In genomic region chr2:167120186-167120830, GRCm38 (mm10) we compare ENCODE assay signal across 19 mouse cellular contexts. TPM values are rescaled to one million over a fixed set of nuclear protein-coding genes. Genes with fewer than 3 reads are reported as not detected.
A peak's percentile ranks its signal among the peaks of the same experiment; 100 is the strongest.
DNase-seq lines count a peak whose midpoint lies in the region; ATAC-seq and TF ChIP-seq lines count a peak whose summit lies in the region.
"Had no signal": no experiment of that assay in that cellular context is flagged by ENCODE, and none has a peak within 500 bp of the region (broad histone marks: within the 10 kb centered on the region; RNA-seq: fewer than 3 reads in every experiment).

No protein-coding gene starts in this region.

- ATAC-seq in hindbrain, embryonic 14.5 days (ENCODE audit: low FRiP score) = no peak
- ATAC-seq in midbrain, postnatal 0 days (ENCODE audit: low FRiP score) = no peak
- no peak for ATAC-seq in midbrain, embryonic 16.5 days
- ATAC-seq: forebrain, embryonic 13.5 days; hindbrain, embryonic 16.5 days; intestine, embryonic 16.5 days had no signal

- H3K27ac ChIP-seq in hindbrain, embryonic 10.5 days = peak overlapping the region; percentile 68; the same call in 1 of the 2 replicates
- H3K27ac ChIP-seq in hindbrain, embryonic 14.5 days = no peak overlapping the region
- no peak overlapping the region for H3K27ac ChIP-seq in midbrain, postnatal 0 days (ENCODE audit: low read depth, low read length)
- H3K27ac ChIP-seq in midbrain, embryonic 16.5 days (ENCODE audit: low read length) = no peak overlapping the region
- H3K27ac ChIP-seq: forebrain, embryonic 13.5 days; macrophage; neural tube, embryonic 12.5 days had no signal

- no peak for DNase-seq in hindbrain, embryonic 10.5 days (ENCODE audit: low spot score)
- no peak for DNase-seq in hindbrain, embryonic 14.5 days (ENCODE audit: low spot score)
- DNase-seq in midbrain, postnatal 0 days (ENCODE audit: low spot score) = no peak
- no peak for DNase-seq in cerebellum, adult 9-11 months
- no peak for DNase-seq in yolk sac, embryonic 10.5 days (ENCODE audit: low spot score)
- DNase-seq: adrenal gland, adult 2 months; cerebellum, adult 11 months; cerebellum, postnatal 14 days; liver; right cerebral cortex, adult 18-20 months; thymus, adult 2 months had no signal

- no peak overlapping the region for H3K4me3 ChIP-seq in hindbrain, embryonic 10.5 days
- no peak overlapping the region for H3K4me3 ChIP-seq in hindbrain, embryonic 14.5 days (replicated peaks; ENCODE audit: low read length)
- H3K4me3 ChIP-seq in midbrain, postnatal 0 days (ENCODE audit: low read depth, low read length) = no peak overlapping the region
- H3K4me3 ChIP-seq in midbrain, embryonic 16.5 days (ENCODE audit: low read depth, low read length) = no peak overlapping the region
- H3K4me3 ChIP-seq in myocyte = no peak overlapping the region
- H3K4me3 ChIP-seq: forebrain, embryonic 13.5 days; midbrain, embryonic 10.5 days; neural tube, embryonic 12.5 days had no signal

- H3K79me2 ChIP-seq in myocyte (ENCODE audit: control insufficient read depth, insufficient read depth) = no peaks in the 10 kb centered on the region

- 80% methylated on average over 12 of the region's 12 CpGs for WGBS in hindbrain, embryonic 10.5 days
- 71% methylated on average over 12 of the region's 12 CpGs for WGBS in hindbrain, embryonic 14.5 days
- WGBS in midbrain, postnatal 0 days = 74% methylated on average over 12 of the region's 12 CpGs
- WGBS in midbrain, embryonic 16.5 days = 68% methylated on average over 12 of the region's 12 CpGs

- peaks cover 29% of the 10 kb centered on the region for H3K4me1 ChIP-seq in hindbrain, embryonic 10.5 days (replicated peaks)
- peaks cover 6% of the 10 kb centered on the region; the same call in 1 of the 2 replicates for H3K4me1 ChIP-seq in hindbrain, embryonic 14.5 days (replicated peaks; ENCODE audit: control insufficient read depth, insufficient read depth, low read length)
- peaks cover 5% of the 10 kb centered on the region for H3K4me1 ChIP-seq in midbrain, postnatal 0 days (ENCODE audit: insufficient read depth, low read length)
- peaks cover 10% of the 10 kb centered on the region for H3K4me1 ChIP-seq in midbrain, embryonic 16.5 days (ENCODE audit: control insufficient read depth, insufficient read depth, low read length)

- no peak overlapping the region for H3ac ChIP-seq in myocyte (ENCODE audit: control insufficient read depth, insufficient read length)

- no peaks in the 10 kb centered on the region for H3K36me3 ChIP-seq in hindbrain, embryonic 10.5 days
- H3K36me3 ChIP-seq in hindbrain, embryonic 14.5 days (replicated peaks; ENCODE audit: control insufficient read depth, insufficient read depth) = no peaks in the 10 kb centered on the region
- H3K36me3 ChIP-seq in midbrain, postnatal 0 days (ENCODE audit: insufficient read depth, low read length) = no peaks in the 10 kb centered on the region
- H3K36me3 ChIP-seq in midbrain, embryonic 16.5 days (ENCODE audit: control insufficient read depth, insufficient read depth, low read length) = no peaks in the 10 kb centered on the region
- H3K36me3 ChIP-seq in myocyte (ENCODE audit: control insufficient read depth, insufficient read depth) = no peaks in the 10 kb centered on the region
- H3K36me3 ChIP-seq: midbrain, embryonic 10.5 days; neural tube, embryonic 12.5 days had no signal

- H3K9ac ChIP-seq in hindbrain, embryonic 14.5 days = no peak overlapping the region
- peak overlapping the region; percentile 24; the same call in 1 of the 2 replicates for H3K9ac ChIP-seq in midbrain, postnatal 0 days (replicated peaks; ENCODE audit: low read length, poor library complexity, severe bottlenecking)
- no peak overlapping the region for H3K9ac ChIP-seq in midbrain, embryonic 16.5 days (ENCODE audit: low read depth, low read length)
- H3K9ac ChIP-seq: forebrain, embryonic 13.5 days; neural tube, embryonic 12.5 days had no signal

- no peaks in the 10 kb centered on the region for H3K9me3 ChIP-seq in hindbrain, embryonic 10.5 days
- H3K9me3 ChIP-seq in hindbrain, embryonic 14.5 days (ENCODE audit: control insufficient read depth, low read length) = no peaks in the 10 kb centered on the region
- no peaks in the 10 kb centered on the region for H3K9me3 ChIP-seq in midbrain, postnatal 0 days (ENCODE audit: low read length)
- no peaks in the 10 kb centered on the region for H3K9me3 ChIP-seq in midbrain, embryonic 16.5 days (replicated peaks; ENCODE audit: control insufficient read depth, low read length, poor library complexity, severe bottlenecking)
- H3K9me3 ChIP-seq: forebrain, embryonic 13.5 days; midbrain, embryonic 10.5 days; neural tube, embryonic 12.5 days had no signal

- TF ChIP-seq CTCF in midbrain, postnatal 0 days (IDR thresholded peaks at IDR 0.05) = no peak

- H3K27me3 ChIP-seq in hindbrain, embryonic 10.5 days (ENCODE audit: insufficient read depth, poor library complexity, severe bottlenecking) = no peaks in the 10 kb centered on the region
- H3K27me3 ChIP-seq in hindbrain, embryonic 14.5 days (ENCODE audit: control insufficient read depth, insufficient read depth, low read length) = no peaks in the 10 kb centered on the region
- no peaks in the 10 kb centered on the region for H3K27me3 ChIP-seq in midbrain, postnatal 0 days (ENCODE audit: insufficient read depth, low read length)
- H3K27me3 ChIP-seq in midbrain, embryonic 16.5 days (ENCODE audit: control insufficient read depth, insufficient read depth, low read depth, low read length) = no peaks in the 10 kb centered on the region
- peaks cover 46% of the 10 kb centered on the region for H3K27me3 ChIP-seq in myocyte (ENCODE audit: control insufficient read depth, insufficient read depth, insufficient read length)
- H3K27me3 ChIP-seq: forebrain, embryonic 13.5 days; neural tube, embryonic 12.5 days had no signal

- no peak overlapping the region for H3K4me2 ChIP-seq in hindbrain, embryonic 14.5 days (replicated peaks)
- H3K4me2 ChIP-seq in midbrain, postnatal 0 days (ENCODE audit: low read depth, low read length, poor library complexity, severe bottlenecking) = no peak overlapping the region
- no peak overlapping the region for H3K4me2 ChIP-seq in midbrain, embryonic 16.5 days (ENCODE audit: low read length)
- peak overlapping the region; percentile 13 for H3K4me2 ChIP-seq in myocyte (ENCODE audit: low read depth)
- H3K4me2 ChIP-seq: forebrain, embryonic 13.5 days; neural tube, embryonic 12.5 days had no signal

- TF ChIP-seq POLR2A in myocyte (IDR thresholded peaks at IDR 0.05; ENCODE audit: insufficient read length, low read depth) = no peak

TF ChIP-seq in myocyte, 11 proteins besides CTCF, POLR2A, EP300 and RAD21:
- no peak for TF ChIP-seq MAX (IDR thresholded peaks at IDR 0.05; ENCODE audit: low read depth)
- peak; percentile 31 for TF ChIP-seq USF1 (IDR thresholded peaks at IDR 0.05; ENCODE audit: low read depth)
- TF ChIP-seq MYOD1 (IDR thresholded peaks at IDR 0.05; ENCODE audit: control insufficient read depth in 1 of 3, insufficient read length in 2 of 3, low read depth in 2 of 3) = peak in 2 of 3 experiments; percentile 35 to 61
- TF ChIP-seq MYOG (IDR thresholded peaks at IDR 0.05; ENCODE audit: control insufficient read depth in 1 of 3, insufficient read depth in 1 of 3, insufficient read length in 2 of 3, low read depth in 2 of 3) = peak in 2 of 3 experiments; percentile 16 to 36
- no peak for TF ChIP-seq TCF12 (IDR thresholded peaks at IDR 0.05; ENCODE audit: insufficient read depth, poor library complexity, severe bottlenecking)

RNA-seq across cellular contexts. Expression of gene Znfx1, which starts 57.5 kb away (rescaled TPM):
- polyA plus RNA-seq in hindbrain, embryonic 10.5 days (2016; fragmentation: Nextera tagmentation; extraction: Ambion mirVana) = 6.5 and 7.5 TPM in 2 replicates
- 8.7 and 9.8 TPM in 2 replicates for polyA plus RNA-seq in hindbrain, embryonic 14.5 days (2014; fragmentation: Nextera tagmentation; extraction: Ambion mirVana)
- 28.4 and 32.2 TPM in 2 replicates for total RNA-seq in midbrain, postnatal 0 days (2014; rRNA removed)
- 4.7 and 6.0 TPM in 2 replicates for polyA plus RNA-seq in midbrain, postnatal 0 days (2015; fragmentation: Nextera tagmentation; extraction: Ambion mirVana)
- polyA plus RNA-seq in midbrain, embryonic 16.5 days (2015; fragmentation: Nextera tagmentation; extraction: Ambion mirVana) = 6.2 and 8.0 TPM in 2 replicates
- polyA plus RNA-seq in myocyte (2012; fragmentation: generic; extraction: Trizol) = 23.3 TPM
